Mouse (Mus musculus): ENCODE data around the gene Polr3h.
A peak's percentile ranks its signal among the peaks of the same experiment; 100 is the strongest.
"Not testable (repeated sequence)": the region's sequence is repeated elsewhere in the genome, so short reads cannot be mapped to it uniquely, and the experiment has no call there.

Polr3h gene

GRCm38 (mm10) chr15:81925760-81926445, at the start of gene Polr3h:
Polr3h (minus strand) TSS chr15:81926240.
- peak; percentile 85 to 91 for DNase-seq (ENCODE audit: low read depth in 2 of 2, low spot score in 2 of 2)

DNA sequence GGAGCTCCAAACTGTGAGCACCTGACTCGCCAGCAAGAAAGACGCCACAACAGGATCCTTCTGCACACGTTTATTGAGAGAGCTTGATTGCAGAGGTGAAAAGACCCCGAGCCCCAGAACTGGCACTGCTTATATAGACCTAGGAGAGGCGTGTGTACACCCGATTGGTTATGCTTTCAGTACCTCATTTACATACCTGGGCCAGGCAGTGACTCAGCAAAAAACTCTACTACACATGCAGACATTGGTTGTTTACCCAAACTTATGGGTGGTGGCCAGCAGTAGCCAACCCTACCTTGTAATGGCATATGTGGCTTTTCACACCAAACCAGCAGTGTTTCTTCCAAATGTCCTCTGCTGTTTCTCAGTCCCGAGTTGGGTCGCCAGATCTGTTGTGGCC, 49.1 kb upstream of the Polr3h start:
- DNase-seq (ENCODE audit: low read depth in 2 of 2, low spot score in 2 of 2), result not testable (repeated sequence)

GRCm38 (mm10) chr15:81970498-81970897, 44.5 kb upstream of the Polr3h start:
- DNase-seq (ENCODE audit: low read depth in 2 of 2, low spot score in 2 of 2), result not testable (repeated sequence)

GRCm38 (mm10) chr15:81969635-81970034, 43.6 kb upstream of the Polr3h start:
- DNase-seq (ENCODE audit: low read depth in 2 of 2, low spot score in 2 of 2), result not testable (repeated sequence)

DNA sequence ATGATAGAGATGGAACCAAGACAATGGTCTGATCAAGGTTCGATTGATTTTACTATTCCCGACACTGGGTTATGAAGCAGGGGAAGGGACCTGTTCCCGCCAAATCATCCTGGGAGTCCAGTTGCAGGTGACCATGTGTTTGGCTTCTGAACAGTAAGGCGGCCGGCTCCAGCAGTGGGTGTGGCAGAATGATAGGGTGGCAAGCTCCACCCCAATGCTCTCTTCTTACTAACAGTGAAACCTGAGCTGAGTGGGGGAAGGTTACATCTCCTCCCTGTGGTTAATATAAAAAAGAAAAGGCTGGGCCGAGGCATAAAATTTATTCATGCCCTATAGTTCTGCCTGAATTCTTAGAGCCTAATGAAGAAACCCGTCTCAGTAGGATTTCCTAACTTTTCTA, 43.1 kb upstream of the Polr3h start:
- no peak for DNase-seq (ENCODE audit: low read depth in 2 of 2, low spot score in 2 of 2)

DNA sequence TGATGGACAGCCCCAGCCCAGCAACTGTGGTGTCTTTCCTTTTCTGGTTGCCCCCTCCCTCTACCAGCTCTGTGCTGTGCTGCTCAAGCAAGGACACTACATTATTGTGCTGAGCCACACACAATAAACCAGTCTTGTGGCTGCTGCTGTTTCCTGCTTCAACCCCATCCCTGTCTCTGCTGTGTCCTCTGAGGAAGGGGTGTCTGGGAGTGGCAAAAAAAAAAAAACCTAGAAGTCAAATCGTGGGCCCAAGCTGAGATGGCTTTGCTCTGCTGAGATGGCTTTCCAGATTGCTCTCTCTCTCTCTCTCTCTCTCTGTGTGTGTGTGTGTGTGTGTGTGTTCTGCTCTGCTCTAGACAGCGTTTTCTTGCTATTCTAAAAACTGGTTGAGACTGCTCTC, 42.4 kb upstream of the Polr3h start:
- DNase-seq (ENCODE audit: low read depth in 2 of 2, low spot score in 2 of 2), result no peak

DNA sequence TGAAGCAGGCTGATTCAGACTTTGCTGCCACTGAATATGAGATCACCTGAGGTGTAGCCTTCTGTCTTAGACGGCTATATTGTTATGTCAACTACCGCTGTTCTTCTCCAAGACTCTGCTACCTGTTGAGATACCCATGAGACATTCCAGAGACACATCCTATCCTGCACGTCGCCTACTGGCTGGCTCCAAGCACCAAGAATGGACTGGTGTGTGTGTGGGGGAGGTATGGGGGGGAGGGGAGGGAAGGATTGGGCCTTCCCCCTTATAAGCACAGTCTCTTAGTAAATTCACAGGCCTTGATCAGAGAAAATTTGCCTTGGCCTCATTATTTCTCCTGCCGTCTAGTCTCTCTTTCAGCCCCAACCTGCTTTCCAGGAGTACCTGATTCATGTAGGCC, 41.8 kb upstream of the Polr3h start:
- DNase-seq (ENCODE audit: low read depth in 2 of 2, low spot score in 2 of 2), result no peak

- DNase-seq (ENCODE audit: low read depth in 2 of 2, low spot score in 2 of 2), result no peak
Observed at GRCm38 (mm10) chr15:81966062-81966829, 40.2 kb upstream of the Polr3h start.

GRCm38 (mm10) chr15:81964980-81965545, 39.0 kb upstream of the Polr3h start:
- no peak for DNase-seq (ENCODE audit: low read depth in 2 of 2, low spot score in 2 of 2)

- no peak for DNase-seq (ENCODE audit: low read depth in 2 of 2, low spot score in 2 of 2)
Observed at GRCm38 (mm10) chr15:81964262-81964661, 38.2 kb upstream of the Polr3h start.

DNA sequence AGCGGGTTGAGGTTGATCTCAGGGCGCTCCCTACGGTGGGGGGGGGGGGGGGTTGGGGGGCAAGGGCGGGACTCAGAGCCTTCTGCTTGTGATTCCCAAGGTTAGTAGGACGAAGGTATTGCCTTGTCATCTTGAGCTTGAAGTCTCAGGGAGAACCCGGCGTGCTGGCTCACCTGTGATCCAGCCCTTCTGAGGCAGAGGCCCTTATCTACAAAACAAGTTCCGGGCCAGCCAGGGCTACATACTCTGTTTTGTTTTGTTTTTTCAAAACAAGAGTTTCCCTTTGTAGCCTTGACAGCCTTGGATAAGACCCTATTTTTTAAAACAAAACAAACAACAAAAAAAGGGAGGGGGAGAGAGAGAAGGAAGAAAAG, 35.0 kb upstream of the Polr3h start:
- DNase-seq (ENCODE audit: low read depth in 2 of 2, low spot score in 2 of 2), result no peak

- peak; percentile 96 to 98 for DNase-seq (ENCODE audit: low read depth in 2 of 2, low spot score in 2 of 2)
Observed at GRCm38 (mm10) chr15:81960171-81961077, 34.4 kb upstream of the Polr3h start, which contains the start of gene Pmm1. Pmm1 (minus strand) TSS chr15:81960930.

GRCm38 (mm10) chr15:81958906-81959305, 32.9 kb upstream of the Polr3h start:
- no peak for DNase-seq (ENCODE audit: low read depth in 2 of 2, low spot score in 2 of 2)

GRCm38 (mm10) chr15:81957598-81957997, 31.6 kb upstream of the Polr3h start:
- DNase-seq (ENCODE audit: low read depth in 2 of 2, low spot score in 2 of 2), result no peak

DNA sequence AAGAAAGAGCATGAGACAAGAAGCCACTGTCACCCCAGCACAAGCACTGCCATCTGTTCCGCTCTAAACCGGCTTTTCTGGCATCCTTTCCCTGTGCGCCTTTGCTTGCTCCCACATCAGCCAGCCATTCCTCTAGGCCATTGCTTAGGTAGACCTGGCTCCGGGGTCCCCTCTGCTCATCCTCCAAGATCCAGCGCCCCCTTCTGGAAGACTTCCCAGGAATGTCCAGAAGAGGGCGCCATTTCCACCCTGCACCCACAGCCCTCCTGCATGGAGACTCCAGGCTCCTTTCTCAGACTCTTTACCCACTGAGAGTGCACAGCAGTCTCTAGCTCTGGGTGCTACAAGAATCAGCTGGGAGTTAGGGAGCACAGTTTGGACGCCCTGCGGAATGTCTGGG, 30.4 kb upstream of the Polr3h start:
- peak; percentile 60 for DNase-seq (ENCODE audit: low read depth in 2 of 2, low spot score in 2 of 2)

- no peak for DNase-seq (ENCODE audit: low read depth in 2 of 2, low spot score in 2 of 2)
Observed at GRCm38 (mm10) chr15:81955414-81955813, 29.4 kb upstream of the Polr3h start.

GRCm38 (mm10) chr15:81954716-81955115, 28.7 kb upstream of the Polr3h start:
- no peak for DNase-seq (ENCODE audit: low read depth in 2 of 2, low spot score in 2 of 2)

- no peak for DNase-seq (ENCODE audit: low read depth in 2 of 2, low spot score in 2 of 2)
Observed at GRCm38 (mm10) chr15:81954151-81954583, 28.1 kb upstream of the Polr3h start.

GRCm38 (mm10) chr15:81952310-81952709, 26.3 kb upstream of the Polr3h start:
- no peak for DNase-seq (ENCODE audit: low read depth in 2 of 2, low spot score in 2 of 2)

GRCm38 (mm10) chr15:81951159-81951558, 25.1 kb upstream of the Polr3h start:
- no peak for DNase-seq (ENCODE audit: low read depth in 2 of 2, low spot score in 2 of 2)

DNA sequence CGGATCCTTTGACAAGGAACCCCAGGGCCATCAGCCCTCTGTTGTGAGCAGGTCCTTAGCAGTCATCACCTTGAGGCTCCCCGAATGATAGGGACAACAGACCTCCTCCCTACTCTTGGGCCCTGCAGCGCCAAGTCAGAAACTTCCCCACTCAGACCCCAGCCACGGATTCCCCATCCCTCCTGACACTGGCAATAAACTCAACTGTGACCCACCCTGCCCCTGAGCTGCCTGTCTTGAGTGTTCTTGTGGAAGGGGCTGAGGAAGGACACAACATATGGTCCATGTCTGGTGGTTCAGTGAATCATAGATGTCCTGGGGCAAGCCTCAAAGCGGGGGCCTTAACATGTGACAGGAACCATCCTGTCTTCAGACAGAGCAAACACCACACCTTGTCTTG, 24.7 kb upstream of the Polr3h start:
- DNase-seq (ENCODE audit: low read depth in 2 of 2, low spot score in 2 of 2), result no peak
